Mouse (Mus musculus) kidney, adult 9 months (tissue): ENCODE results near the gene H2-M1.

Source experiments
- DNase-seq: peaks from one replicate; pipeline ENCODE4 v3.0.0; 2022

Gene H2-M1

GRCm38 (mm10) chr17:36672119-36672518 is at the start of gene H2-M1:
TSS of gene H2-M1 (minus strand) at chr17:36672219.
- no peak for DNase-seq

GRCm38 (mm10) chr17:36697693-36698092 is 25.7 kb upstream of the H2-M1 start:
- no peak for DNase-seq

DNA sequence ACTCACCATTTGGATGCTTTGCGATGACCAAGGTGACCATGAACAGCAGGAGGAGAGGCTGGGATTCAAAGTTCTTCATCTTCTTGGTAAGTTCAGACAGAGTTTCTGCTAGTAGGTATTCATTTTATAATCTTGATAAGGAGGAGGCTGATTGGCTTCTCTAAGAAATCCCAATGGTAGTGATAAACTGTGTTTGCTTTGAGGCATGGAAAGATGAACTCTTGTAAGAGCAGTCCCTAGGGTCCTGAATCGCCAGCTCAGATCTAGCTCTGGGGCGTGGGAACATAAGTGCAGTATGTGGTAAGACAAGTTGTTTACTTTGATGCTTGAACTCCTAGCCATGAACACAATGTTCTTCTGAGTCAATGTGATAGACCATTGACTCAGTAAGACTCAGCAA is 29.5 kb downstream of the H2-M1 start, which contains the start of gene H2-M9:
Gene H2-M9, minus strand, starts transcription at position 101 of the 400 bp plus-strand sequence.
- no peak for DNase-seq
